Mouse (Mus musculus) heart, postnatal 4 days (tissue): ENCODE data around the gene Col1a2. TPM values are rescaled to one million over a fixed set of nuclear protein-coding genes. Genes with fewer than 3 reads are reported as not detected.

ENCODE experiments used
- DNase-seq: peaks from one replicate; pipeline ENCODE4 v3.0.0; 2021
- total RNA-seq, 2 experiments: library from RNA; stranded (reverse); gene quantifications; 2 replicates each; pipeline ENCODE4 v1.2.3; 2021

Col1a2 gene
- total RNA-seq, 2 experiments from 2014 or later = 597 to 657 TPM

DNA sequence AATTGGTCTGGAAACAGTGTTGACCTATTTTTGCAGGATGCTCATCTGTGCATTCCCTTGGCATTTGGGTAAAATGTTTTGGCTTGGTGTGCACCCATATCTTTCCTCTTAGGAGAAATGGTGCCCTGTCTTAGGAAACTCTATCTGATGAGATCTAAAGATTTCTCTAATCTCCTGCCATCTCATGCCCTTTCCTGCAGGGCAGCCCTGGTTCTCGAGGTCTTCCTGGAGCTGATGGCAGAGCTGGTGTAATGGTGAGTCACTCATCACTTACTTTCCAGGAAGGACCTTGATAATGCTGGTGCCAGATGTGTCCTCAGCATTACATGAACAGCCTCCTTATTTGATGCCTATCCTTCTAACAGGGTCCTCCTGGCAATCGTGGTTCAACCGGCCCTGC lies 16.4 kb downstream of the Col1a2 start:
- DNase-seq = no peak

- no peak for DNase-seq
These were observed 23.8 kb downstream of the Col1a2 start for GRCm38 (mm10) chr6:4528439-4528838.

DNA sequence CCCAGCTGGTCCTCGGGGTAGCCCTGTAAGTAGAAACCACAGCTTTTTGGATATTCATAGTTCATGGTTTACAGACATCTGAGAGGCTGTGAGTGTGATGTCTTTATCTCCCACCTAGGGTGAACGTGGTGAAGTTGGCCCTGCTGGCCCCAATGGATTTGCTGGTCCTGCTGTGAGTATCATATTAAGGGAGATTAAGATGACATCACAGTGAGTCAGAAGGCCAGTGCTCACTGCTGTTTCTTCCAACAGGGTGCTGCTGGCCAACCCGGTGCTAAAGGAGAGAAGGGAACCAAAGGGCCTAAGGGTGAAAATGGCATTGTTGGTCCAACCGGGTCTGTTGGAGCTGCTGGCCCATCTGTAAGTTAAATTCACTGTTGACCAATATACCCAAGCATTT lies 26.4 kb downstream of the Col1a2 start:
- no peak for DNase-seq

DNA sequence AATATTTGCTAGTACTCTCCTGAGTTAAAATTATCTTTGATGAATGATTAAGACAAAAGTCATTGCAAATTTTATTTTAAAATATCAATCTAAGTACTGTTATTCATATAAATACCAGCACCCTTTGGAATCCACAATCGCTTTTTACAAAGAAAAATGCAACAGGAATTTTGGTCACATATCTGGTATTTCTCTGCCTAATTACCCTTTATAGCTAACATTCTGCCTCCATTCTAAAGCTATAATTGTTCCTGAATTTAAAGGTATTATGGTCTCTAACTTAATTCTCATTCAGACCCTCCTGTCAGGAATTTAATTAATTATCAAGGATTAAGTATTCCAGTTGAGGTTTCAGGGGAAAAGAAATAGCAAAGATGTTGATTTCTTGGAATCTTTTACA lies 28.3 kb downstream of the Col1a2 start:
- no peak for DNase-seq

- DNase-seq = no peak
These were observed 30.0 kb downstream of the Col1a2 start for GRCm38 (mm10) chr6:4534462-4535079.

DNA sequence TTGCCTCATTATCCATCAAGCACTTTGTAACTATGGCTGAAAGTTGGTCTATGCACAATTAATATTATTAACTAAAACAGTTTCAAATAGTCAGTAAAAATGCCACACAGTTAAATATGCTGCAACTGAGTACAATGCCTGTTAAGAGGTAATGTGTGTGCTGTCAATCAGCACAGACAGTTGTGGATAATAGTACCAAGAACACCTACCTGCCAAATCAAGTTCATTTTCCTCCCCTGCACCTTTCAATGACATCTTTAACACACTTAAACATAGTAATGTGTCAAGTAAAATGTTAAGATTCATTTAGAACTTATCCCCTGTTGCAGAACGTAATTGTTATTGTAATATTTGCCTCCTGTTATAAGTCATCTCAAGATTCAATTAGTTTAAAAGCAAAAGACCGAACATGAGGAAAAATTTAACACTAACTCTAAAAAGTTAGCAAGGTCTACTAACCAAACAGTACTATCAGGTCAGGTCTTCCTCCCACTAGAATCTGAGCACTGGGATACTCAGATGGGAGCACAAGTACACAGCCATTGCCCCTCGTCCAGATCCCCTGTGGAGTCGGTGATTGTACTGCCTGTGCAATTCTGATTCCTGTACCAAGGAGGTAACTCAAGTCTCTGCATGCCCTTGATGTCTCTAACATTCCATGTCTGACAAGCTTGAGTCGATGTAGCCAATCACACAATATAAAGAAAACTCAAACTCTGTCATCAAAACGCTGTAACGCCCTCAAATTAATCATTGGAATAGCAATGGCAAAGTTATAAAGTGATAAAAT lies 37.5 kb downstream of the Col1a2 start:
- no peak for DNase-seq

- DNase-seq = peak; percentile 61
These were observed 39.9 kb downstream of the Col1a2 start for GRCm38 (mm10) chr6:4544554-4544953.

- peak; percentile 73 for DNase-seq
These were observed 41.1 kb downstream of the Col1a2 start for GRCm38 (mm10) chr6:4545727-4546126.

GRCm38 (mm10) chr6:4548894-4549293 lies 44.3 kb downstream of the Col1a2 start:
- no peak for DNase-seq

DNA sequence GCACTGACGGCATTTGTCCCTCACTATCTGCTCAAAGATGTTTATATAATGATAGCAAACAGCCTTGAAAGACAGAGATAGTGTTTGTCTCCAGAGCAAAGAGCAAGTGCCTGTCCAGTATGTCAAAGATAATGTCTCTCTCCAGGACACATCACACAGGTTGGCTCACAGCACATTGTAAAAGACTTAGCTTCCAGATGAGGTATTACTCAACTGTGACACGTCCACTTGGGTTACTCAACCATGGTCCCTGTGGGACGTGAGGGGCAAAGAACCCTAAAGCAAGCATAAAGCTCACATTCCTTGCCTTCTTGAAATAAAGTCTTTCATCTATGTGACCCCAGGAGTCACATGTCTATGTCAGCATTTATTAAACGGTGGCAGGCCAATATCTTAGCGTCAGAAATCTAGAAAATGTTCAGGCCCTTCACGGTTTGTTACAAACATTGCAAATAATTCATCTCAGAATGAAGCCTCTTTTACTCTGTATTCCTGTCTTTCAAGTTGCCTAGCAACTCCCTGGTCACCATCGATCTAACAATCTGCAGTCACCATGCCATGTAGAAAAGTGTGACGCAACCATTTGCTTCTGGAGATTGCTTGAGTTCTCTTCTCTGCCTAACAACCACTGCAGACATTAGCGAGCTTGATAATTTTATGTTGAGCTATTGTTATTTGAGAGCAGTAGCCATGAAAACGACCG lies 45.4 kb downstream of the Col1a2 start:
- no peak for DNase-seq

- no peak for DNase-seq
These were observed 45.9 kb downstream of the Col1a2 start for GRCm38 (mm10) chr6:4550549-4550915.

- no peak for DNase-seq
These were observed 50.8 kb downstream of the Col1a2 start for GRCm38 (mm10) chr6:4555366-4555765.

DNA sequence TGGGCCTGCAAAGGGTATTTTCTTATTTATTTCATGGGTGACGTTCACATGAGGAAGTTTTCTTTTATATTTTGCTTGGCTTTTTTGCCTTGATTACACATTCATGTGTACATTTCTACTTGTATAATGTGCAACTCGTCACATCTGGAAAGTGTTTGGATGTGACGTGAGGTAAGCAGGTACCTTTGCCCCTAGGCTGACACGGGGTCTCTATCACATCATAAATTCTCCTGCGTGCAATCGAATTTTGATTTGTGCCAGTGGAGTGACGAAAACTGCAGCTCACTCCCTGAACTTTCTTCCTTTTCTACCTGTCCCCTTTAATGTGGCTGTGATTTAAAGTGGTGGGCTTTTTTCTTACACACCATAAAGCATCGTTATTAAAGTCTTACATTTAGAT lies 52.5 kb downstream of the Col1a2 start:
- DNase-seq = no peak

DNA sequence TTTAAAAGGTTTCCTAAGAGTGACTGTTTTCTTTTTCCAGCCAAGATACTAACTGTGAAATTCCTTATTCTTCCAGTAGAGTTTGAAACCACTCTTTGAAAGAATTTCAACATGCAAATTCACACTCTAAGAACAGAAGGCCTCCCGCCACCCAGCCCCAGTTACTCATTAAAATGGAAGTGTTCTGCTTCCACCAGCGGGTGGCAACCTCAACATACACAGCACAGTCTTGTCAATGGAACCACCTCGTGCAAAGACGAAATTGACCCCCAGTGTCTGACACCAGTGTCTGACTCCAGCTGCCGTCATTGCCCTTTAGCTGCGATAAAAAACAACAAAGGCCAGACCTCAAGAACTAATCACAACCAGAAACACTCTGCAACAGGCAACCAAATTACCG lies 53.1 kb downstream of the Col1a2 start:
- DNase-seq = peak; percentile 55

DNA sequence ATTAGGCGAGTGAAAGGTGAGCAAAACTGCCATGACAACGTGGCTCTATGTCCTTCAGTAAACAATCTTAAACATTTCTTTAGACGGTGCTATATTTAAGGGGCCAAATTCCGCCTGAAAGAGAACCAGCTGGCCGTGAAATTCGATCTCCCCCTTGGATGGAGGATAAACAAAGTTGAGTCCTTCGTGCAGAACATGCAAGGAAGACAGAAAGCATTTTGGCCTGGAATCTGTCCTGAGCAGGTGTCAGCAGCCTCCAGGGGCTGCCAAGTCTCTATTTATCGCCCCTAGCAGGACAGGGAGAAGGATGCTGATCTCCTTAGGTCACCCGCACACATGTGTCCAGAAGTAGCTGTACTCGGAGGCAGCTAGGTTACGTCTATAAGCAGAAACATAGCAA lies 56.5 kb downstream of the Col1a2 start:
- no peak for DNase-seq

DNA sequence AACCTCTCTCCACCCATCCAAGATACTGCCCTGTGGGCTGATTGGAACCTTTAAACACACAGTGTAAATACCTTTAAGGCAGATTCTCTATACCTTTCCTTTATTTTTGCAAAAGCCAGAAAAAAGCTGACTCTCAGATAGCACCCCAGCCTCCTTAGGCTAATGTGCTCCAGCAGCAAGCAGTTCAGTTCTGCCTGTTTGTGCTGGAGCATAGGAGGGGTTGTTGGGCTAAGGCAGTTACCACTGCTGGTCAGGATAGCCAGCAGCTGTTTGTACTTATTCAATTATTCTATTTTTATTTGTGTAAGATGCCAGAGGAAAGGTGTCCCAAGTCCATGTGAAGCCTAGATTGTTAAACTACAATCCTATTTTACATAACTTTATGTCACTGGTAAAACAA lies 57.0 kb downstream of the Col1a2 start:
- DNase-seq = no peak

- DNase-seq = no peak
These were observed 57.8 kb downstream of the Col1a2 start for GRCm38 (mm10) chr6:4562401-4562800.

GRCm38 (mm10) chr6:4563477-4563876 lies 58.9 kb downstream of the Col1a2 start:
- DNase-seq = no peak

- no peak for DNase-seq
These were observed 65.8 kb downstream of the Col1a2 start for GRCm38 (mm10) chr6:4570412-4570811.

DNA sequence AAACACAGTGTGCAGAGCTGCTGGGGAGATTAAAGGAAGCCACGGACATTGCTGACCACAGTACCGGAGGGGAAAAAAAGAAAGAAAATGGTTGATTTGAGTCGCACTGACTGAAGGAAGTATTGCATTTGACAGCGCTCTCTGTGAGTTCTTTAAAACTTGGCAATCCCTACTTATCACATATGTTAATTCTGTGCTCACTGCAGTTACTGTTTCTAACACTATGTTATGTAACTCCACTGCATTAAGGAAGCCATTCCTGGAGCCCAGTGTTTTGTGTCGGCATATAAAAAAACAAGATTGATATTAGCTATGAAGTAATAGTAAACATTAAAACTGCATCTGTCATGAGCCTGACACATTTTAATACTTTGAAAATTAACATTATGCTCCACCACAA lies 73.1 kb downstream of the Col1a2 start:
- DNase-seq = no peak

DNA sequence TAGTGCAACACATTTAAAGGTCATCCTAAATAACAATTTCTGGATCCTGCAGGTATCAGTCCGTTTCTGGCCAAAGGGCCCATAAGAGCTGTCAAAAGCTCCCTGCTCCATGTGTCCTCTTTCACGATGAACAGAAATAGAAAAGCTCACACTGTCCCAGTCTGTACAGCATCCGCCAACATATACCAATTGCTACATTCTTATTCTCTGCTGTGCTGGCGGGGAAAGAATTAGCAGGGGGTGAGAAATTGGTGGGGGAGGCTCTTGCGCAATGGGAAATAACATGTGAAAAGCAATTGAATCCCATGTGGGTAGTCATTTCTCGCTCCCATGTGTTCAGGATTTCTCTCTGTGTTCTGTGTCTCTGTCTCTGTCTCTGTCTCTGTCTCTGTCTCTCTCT lies 73.7 kb downstream of the Col1a2 start:
- no peak for DNase-seq

DNA sequence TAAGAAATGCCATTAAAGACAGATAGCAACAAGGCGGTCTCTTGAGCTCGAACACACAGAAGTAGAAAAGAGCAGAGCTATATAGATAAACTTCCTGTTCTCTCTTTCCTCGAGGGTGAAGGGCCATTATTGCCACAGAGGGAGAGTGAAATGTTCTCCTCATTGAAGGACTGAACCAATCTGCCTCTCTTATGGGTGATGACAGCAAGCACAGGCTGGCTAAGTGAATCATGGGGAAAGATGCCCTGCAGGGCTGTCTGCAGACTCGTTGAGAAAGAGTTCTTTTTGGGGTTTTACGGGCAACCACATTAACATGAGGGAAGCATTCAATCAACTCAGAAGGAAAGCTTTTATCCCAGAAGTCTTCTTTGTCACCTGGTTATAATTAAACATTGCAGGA lies 75.0 kb downstream of the Col1a2 start:
- DNase-seq = no peak

GRCm38 (mm10) chr6:4583485-4583884 lies 78.9 kb downstream of the Col1a2 start:
- DNase-seq = no peak

GRCm38 (mm10) chr6:4587946-4588345 lies 83.3 kb downstream of the Col1a2 start:
- DNase-seq = no peak
